In the genomic region with DNA sequence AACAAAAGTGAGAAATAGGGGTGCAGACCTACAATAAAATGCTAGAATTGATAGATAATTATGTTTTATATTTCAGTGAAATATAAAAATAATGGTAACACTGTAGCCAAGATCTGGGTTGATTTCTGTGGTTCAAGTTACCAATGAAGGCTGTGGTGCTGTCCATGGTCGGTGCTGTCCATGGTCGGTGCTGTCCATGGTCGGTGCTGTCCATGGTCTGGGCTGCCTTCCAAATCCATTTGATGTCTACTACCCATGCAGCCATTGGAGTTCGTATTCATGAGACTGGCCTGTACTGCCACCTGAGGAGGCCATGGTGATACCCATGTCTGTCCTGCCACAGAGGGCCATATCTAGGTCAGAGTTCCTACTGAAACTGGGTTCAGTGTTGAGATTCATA, we compare ENCODE assay signal across 9 mouse cellular contexts.
DNase-seq lines count a peak whose midpoint lies in the region; ATAC-seq and TF ChIP-seq lines count a peak whose summit lies in the region.
"Had no signal": no experiment of that assay in that cellular context is flagged by ENCODE, and none has a peak within 500 bp of the region (broad histone marks: within the 10 kb centered on the region; RNA-seq: fewer than 3 reads in every experiment).

No protein-coding gene starts in this region.

- H3K9ac ChIP-seq in hindbrain, embryonic 11.5 days (ENCODE audit: low read depth, low read length): no peak overlapping the region
- no peak overlapping the region for H3K9ac ChIP-seq in hindbrain, embryonic 14.5 days
- no peak overlapping the region for H3K9ac ChIP-seq in CH12.LX (ENCODE audit: insufficient read depth, low read depth)
- H3K9ac ChIP-seq in limb, embryonic 13.5 days: no peak overlapping the region
- no peak overlapping the region for H3K9ac ChIP-seq in midbrain, embryonic 14.5 days (replicated peaks; ENCODE audit: low read length)
- H3K9ac ChIP-seq: embryonic facial prominence, embryonic 13.5 days had no signal

- dilution Hi-C loops in CH12.LX (cut with MboI; ENCODE audit: extremely low pct_ligation_motif_present, extremely low pct_unique_long_range_greater_than_20kb, low sequenced_read_pairs): no loop called here

- ATAC-seq in hindbrain, embryonic 11.5 days (ENCODE audit: low FRiP score): no peak
- no peak for ATAC-seq in hindbrain, embryonic 14.5 days (ENCODE audit: low FRiP score)
- ATAC-seq in limb, embryonic 13.5 days (ENCODE audit: low FRiP score, low read depth): peak; percentile 67
- no peak for ATAC-seq in midbrain, embryonic 14.5 days (ENCODE audit: low FRiP score, low TSS enrichment)

- no peaks in the 10 kb centered on the region for H3K79me2 ChIP-seq in CH12.LX (replicated peaks; ENCODE audit: control insufficient read depth, extremely low read depth, insufficient read depth, poor library complexity, severe bottlenecking)

- no peak overlapping the region for H3K4me3 ChIP-seq in hindbrain, embryonic 11.5 days (ENCODE audit: low read depth, low read length)
- no peak overlapping the region for H3K4me3 ChIP-seq in hindbrain, embryonic 14.5 days (replicated peaks; ENCODE audit: low read length)
- H3K4me3 ChIP-seq in CH12.LX (replicated peaks in 1 of 3; ENCODE audit: low read depth in 2 of 3, low read length in 2 of 3, poor library complexity in 1 of 3): no peak overlapping the region
- H3K4me3 ChIP-seq in limb, embryonic 13.5 days: no peak overlapping the region
- H3K4me3 ChIP-seq in cerebellum, adult 2 months (replicated peaks; ENCODE audit: insufficient read depth, low read depth, low read length): no peak overlapping the region
- no peak overlapping the region for H3K4me3 ChIP-seq in midbrain, embryonic 14.5 days (replicated peaks; ENCODE audit: low read depth, low read length)
- H3K4me3 ChIP-seq: embryonic facial prominence, embryonic 13.5 days had no signal

- H3K27me3 ChIP-seq in hindbrain, embryonic 11.5 days (ENCODE audit: control insufficient read depth, insufficient read depth, low read length): no peaks in the 10 kb centered on the region
- no peaks in the 10 kb centered on the region for H3K27me3 ChIP-seq in hindbrain, embryonic 14.5 days (ENCODE audit: control insufficient read depth, insufficient read depth, low read length)
- H3K27me3 ChIP-seq in CH12.LX (replicated peaks): no peaks in the 10 kb centered on the region
- no peaks in the 10 kb centered on the region for H3K27me3 ChIP-seq in limb, embryonic 13.5 days
- no peaks in the 10 kb centered on the region for H3K27me3 ChIP-seq in cerebellum, adult 2 months (ENCODE audit: control insufficient read depth, insufficient read depth, low read length)
- H3K27me3 ChIP-seq in midbrain, embryonic 14.5 days (ENCODE audit: control insufficient read depth, insufficient read depth, low read length): no peaks in the 10 kb centered on the region
- H3K27me3 ChIP-seq: embryonic facial prominence, embryonic 13.5 days had no signal

- 75% methylated on average over 4 of the region's 4 CpGs for WGBS in hindbrain, embryonic 11.5 days
- 75% methylated on average over 4 of the region's 4 CpGs for WGBS in hindbrain, embryonic 14.5 days
- 67% methylated on average over 4 of the region's 4 CpGs for WGBS in limb, embryonic 13.5 days
- 74% methylated on average over 4 of the region's 4 CpGs for WGBS in cerebellum, adult 2 months
- 72% methylated on average over 4 of the region's 4 CpGs for WGBS in midbrain, embryonic 14.5 days

- no peaks in the 10 kb centered on the region for H3K36me3 ChIP-seq in hindbrain, embryonic 11.5 days (ENCODE audit: control insufficient read depth, insufficient read depth, low read length)
- H3K36me3 ChIP-seq in hindbrain, embryonic 14.5 days (replicated peaks; ENCODE audit: control insufficient read depth, insufficient read depth): no peaks in the 10 kb centered on the region
- H3K36me3 ChIP-seq in CH12.LX (replicated peaks in 1 of 2; ENCODE audit: control insufficient read depth in 1 of 2, insufficient read depth in 1 of 2, low read length in 1 of 2): no peaks in the 10 kb centered on the region
- no peaks in the 10 kb centered on the region for H3K36me3 ChIP-seq in limb, embryonic 13.5 days
- H3K36me3 ChIP-seq in midbrain, embryonic 14.5 days (ENCODE audit: control insufficient read depth, insufficient read depth, low read length): no peaks in the 10 kb centered on the region
- H3K36me3 ChIP-seq: embryonic facial prominence, embryonic 13.5 days had no signal

- H3K4me1 ChIP-seq in hindbrain, embryonic 11.5 days (replicated peaks; ENCODE audit: control insufficient read depth, insufficient read depth, low read length): no peaks in the 10 kb centered on the region
- H3K4me1 ChIP-seq in hindbrain, embryonic 14.5 days (replicated peaks; ENCODE audit: control insufficient read depth, insufficient read depth, low read length): no peaks in the 10 kb centered on the region
- no peaks in the 10 kb centered on the region for H3K4me1 ChIP-seq in CH12.LX (ENCODE audit: control insufficient read depth in 1 of 2, insufficient read depth in 2 of 2)
- no peaks in the 10 kb centered on the region for H3K4me1 ChIP-seq in limb, embryonic 13.5 days
- no peaks in the 10 kb centered on the region for H3K4me1 ChIP-seq in cerebellum, adult 2 months (ENCODE audit: control insufficient read depth, insufficient read depth, low read length)
- H3K4me1 ChIP-seq in midbrain, embryonic 14.5 days (ENCODE audit: control insufficient read depth, insufficient read depth, low read length): no peaks in the 10 kb centered on the region
- H3K4me1 ChIP-seq: embryonic facial prominence, embryonic 13.5 days had no signal

- in situ Hi-C loops in CH12.LX (cut with MboI; ENCODE audit: low pct_ligation_motif_present, low pct_unique_long_range_greater_than_20kb, low sequenced_read_pairs): no loop called here

- TF ChIP-seq POLR2A in CH12.LX (IDR thresholded peaks at IDR 0.05; ENCODE audit: low read depth, low read length): no peak
- TF ChIP-seq POLR2A in cerebellum, adult 2 months (IDR thresholded peaks at IDR 0.05; ENCODE audit: borderline replicate concordance, insufficient read depth, low read length): no peak

- H3K4me2 ChIP-seq in hindbrain, embryonic 11.5 days (replicated peaks; ENCODE audit: low read depth, low read length): no peak overlapping the region
- H3K4me2 ChIP-seq in hindbrain, embryonic 14.5 days (replicated peaks): no peak overlapping the region
- H3K4me2 ChIP-seq in CH12.LX (ENCODE audit: insufficient read depth, low read depth, poor library complexity, severe bottlenecking): no peak overlapping the region
- H3K4me2 ChIP-seq in limb, embryonic 13.5 days (replicated peaks): no peak overlapping the region
- no peak overlapping the region for H3K4me2 ChIP-seq in midbrain, embryonic 14.5 days (ENCODE audit: low read length)
- H3K4me2 ChIP-seq: embryonic facial prominence, embryonic 13.5 days had no signal

- H3K27ac ChIP-seq in hindbrain, embryonic 11.5 days (ENCODE audit: low read depth, low read length): no peak overlapping the region
- H3K27ac ChIP-seq in hindbrain, embryonic 14.5 days: no peak overlapping the region
- H3K27ac ChIP-seq in CH12.LX (ENCODE audit: insufficient read depth, low read depth): no peak overlapping the region; the same call in 1 of the 2 replicates
- no peak overlapping the region for H3K27ac ChIP-seq in limb, embryonic 13.5 days
- H3K27ac ChIP-seq in cerebellum, adult 2 months (ENCODE audit: insufficient read depth, low read length): no peak overlapping the region
- no peak overlapping the region for H3K27ac ChIP-seq in midbrain, embryonic 14.5 days (replicated peaks; ENCODE audit: low read depth, low read length)
- H3K27ac ChIP-seq: embryonic facial prominence, embryonic 13.5 days had no signal

- no peaks in the 10 kb centered on the region for H3K9me3 ChIP-seq in hindbrain, embryonic 11.5 days (ENCODE audit: control insufficient read depth, low read length)
- H3K9me3 ChIP-seq in hindbrain, embryonic 14.5 days (ENCODE audit: control insufficient read depth, low read length): no peaks in the 10 kb centered on the region
- no peaks in the 10 kb centered on the region for H3K9me3 ChIP-seq in CH12.LX (replicated peaks; ENCODE audit: low read length)
- H3K9me3 ChIP-seq in limb, embryonic 13.5 days: no peaks in the 10 kb centered on the region
- H3K9me3 ChIP-seq in midbrain, embryonic 14.5 days (ENCODE audit: control insufficient read depth, low read length): no peaks in the 10 kb centered on the region
- H3K9me3 ChIP-seq: embryonic facial prominence, embryonic 13.5 days had no signal

- no peak for TF ChIP-seq EP300 in CH12.LX (IDR thresholded peaks at IDR 0.05; ENCODE audit: low read length)

- no peak for TF ChIP-seq CTCF in CH12.LX (conservative IDR thresholded peaks at IDR 0.05 in 1 of 2, IDR thresholded peaks at IDR 0.05 in 1 of 2; ENCODE audit: low read depth in 2 of 2, low read length in 2 of 2)
- no peak for TF ChIP-seq CTCF in cerebellum, adult 2 months (IDR thresholded peaks at IDR 0.05; ENCODE audit: borderline replicate concordance, insufficient read depth, low read depth, low read length)

- peak; percentile 24 for DNase-seq in hindbrain, embryonic 11.5 days (ENCODE audit: low spot score)
- DNase-seq in hindbrain, embryonic 14.5 days (ENCODE audit: low spot score): no peak
- DNase-seq in CH12.LX (ENCODE audit: extremely low read depth): peak; percentile 14
- DNase-seq in adrenal gland, adult 2 months: peak; percentile 2
- DNase-seq in layer of hippocampus, adult 9-11 months: no peak
- DNase-seq in cerebellum, adult 2 months: no peak
- DNase-seq in midbrain, embryonic 14.5 days: no peak

- no peak for TF ChIP-seq RAD21 in CH12.LX (IDR thresholded peaks at IDR 0.05; ENCODE audit: low read depth, low read length)

TF ChIP-seq in CH12.LX, 34 proteins besides CTCF, POLR2A, EP300 and RAD21:
- TF ChIP-seq IRF4 (IDR thresholded peaks at IDR 0.05; ENCODE audit: low read depth, low read length) (no peak), SIN3A (IDR thresholded peaks at IDR 0.05; ENCODE audit: low read length) (peak; percentile 96)

Comparison
In these comparisons a context has a peak if more than half of its experiments do, and no peak if none do; other contexts are left out.
1. DNase-seq: peak in hindbrain, embryonic 11.5 days (single experiment), CH12.LX (single experiment) and adrenal gland, adult 2 months (single experiment); none in hindbrain, embryonic 14.5 days (single experiment), layer of hippocampus, adult 9-11 months (single experiment), cerebellum, adult 2 months (0 of 2) and midbrain, embryonic 14.5 days (single experiment).